In the genomic region with DNA sequence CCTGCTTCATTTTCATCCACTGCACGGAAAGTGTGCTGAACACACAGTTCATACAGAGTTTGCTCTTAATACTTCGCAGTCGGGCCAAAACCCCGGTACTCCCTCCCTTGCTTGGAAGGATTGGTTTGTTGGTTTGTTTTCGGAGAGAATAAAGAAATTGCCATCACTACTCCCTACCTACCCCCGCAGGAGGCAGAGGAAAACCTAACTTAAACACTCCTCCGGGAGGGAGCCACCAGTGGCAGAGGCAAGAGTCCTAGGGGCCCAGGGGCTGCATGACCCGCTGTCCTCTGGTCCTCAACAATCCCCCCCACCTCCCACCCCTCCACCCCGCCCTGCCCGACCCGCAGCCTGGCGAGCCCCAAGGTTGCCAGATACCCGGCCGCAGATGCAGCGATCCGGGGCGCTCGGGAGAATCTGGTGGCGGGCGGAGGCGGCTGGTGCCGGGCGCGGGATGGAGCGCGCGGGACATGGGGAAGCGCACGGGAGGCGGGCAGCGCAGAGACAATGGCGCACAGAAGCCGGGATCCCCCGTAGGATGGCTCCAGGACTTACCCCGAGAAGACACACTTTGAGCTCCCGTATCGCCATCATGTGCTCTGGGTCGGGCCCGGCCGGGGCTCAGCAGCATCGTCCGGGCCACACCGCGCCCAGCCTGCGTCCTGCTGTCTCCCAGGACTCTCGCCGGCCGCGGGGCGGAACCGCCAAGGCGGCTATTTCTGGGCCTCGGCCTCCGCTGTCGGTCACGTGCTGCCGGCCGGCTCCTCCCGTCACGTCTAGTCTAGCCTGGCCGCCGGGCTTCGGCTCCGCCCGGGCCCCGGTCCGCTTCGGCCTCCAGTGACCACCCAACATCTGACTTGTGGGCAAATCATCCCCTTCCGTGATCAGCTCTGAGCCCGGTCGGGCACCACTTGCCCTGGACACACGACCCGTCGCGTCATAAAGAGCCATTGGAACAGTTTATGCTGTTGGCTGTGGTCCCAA, we compare ENCODE assay signal across 8 mouse cellular contexts. TPM values are rescaled to one million over a fixed set of nuclear protein-coding genes. Genes with fewer than 3 reads are reported as not detected.
DNase-seq lines count a peak whose midpoint lies in the region; ATAC-seq and TF ChIP-seq lines count a peak whose summit lies in the region.

A gene (minus strand): TSS at position 802 of the 984 bp plus-strand sequence.

- H3K36me3 ChIP-seq in ES-E14 (ENCODE audit: control insufficient read depth, insufficient read depth, low read length, poor library complexity, severe bottlenecking) = no peaks in the 10 kb centered on the region
- H3K36me3 ChIP-seq in forebrain, embryonic 16.5 days (ENCODE audit: control insufficient read depth, insufficient read depth) = no peaks in the 10 kb centered on the region
- no peaks in the 10 kb centered on the region for H3K36me3 ChIP-seq in liver, embryonic 15.5 days (replicated peaks)
- H3K36me3 ChIP-seq in neural tube, embryonic 11.5 days (ENCODE audit: control insufficient read depth, insufficient read depth, low read length) = no peaks in the 10 kb centered on the region
- H3K36me3 ChIP-seq in stomach, embryonic 16.5 days (ENCODE audit: control insufficient read depth, insufficient read depth, low read length) = no peaks in the 10 kb centered on the region

- ATAC-seq in forebrain, embryonic 16.5 days = peak; percentile 81
- peak; percentile 46 for ATAC-seq in liver, embryonic 15.5 days (ENCODE audit: insufficient read depth)
- ATAC-seq in neural tube, embryonic 11.5 days (ENCODE audit: insufficient read depth, low FRiP score, low TSS enrichment) = peak; percentile 79
- ATAC-seq in stomach, embryonic 16.5 days (ENCODE audit: insufficient read depth, low FRiP score) = peak; percentile 89

- no peak for DNase-seq in ES-E14 (ENCODE audit: low read depth, low spot score)
- DNase-seq in cerebellum, adult 18-20 months = peak; percentile 81 to 84
- peak; percentile 92 to 93 for DNase-seq in heart, postnatal 10 days
- DNase-seq in kidney, postnatal 36 days = peak; percentile 88 to 93
- peak; percentile 84 for DNase-seq in neural tube, embryonic 11.5 days (ENCODE audit: low spot score)

- intact Hi-C loops in heart, postnatal 10 days (cut with DNase I) = loop anchor here (2.0 kb wide), 1 partner anchor 59 kb away; no protein-coding TSS in a partner anchor

- no peaks in the 10 kb centered on the region for H3K9me3 ChIP-seq in ES-E14 (ENCODE audit: control insufficient read depth, insufficient read depth, low read depth, low read length)
- H3K9me3 ChIP-seq in forebrain, embryonic 16.5 days (ENCODE audit: control insufficient read depth, low read length) = no peaks in the 10 kb centered on the region
- no peaks in the 10 kb centered on the region for H3K9me3 ChIP-seq in liver, embryonic 15.5 days (replicated peaks)
- no peaks in the 10 kb centered on the region for H3K9me3 ChIP-seq in neural tube, embryonic 11.5 days (ENCODE audit: control insufficient read depth, low read length)
- no peaks in the 10 kb centered on the region for H3K9me3 ChIP-seq in stomach, embryonic 16.5 days (replicated peaks; ENCODE audit: control insufficient read depth, low read length)

- peak within 1 kb of the TSS; percentile 85 for H3K4me2 ChIP-seq in forebrain, embryonic 16.5 days (ENCODE audit: low read length)
- H3K4me2 ChIP-seq in liver, embryonic 15.5 days = peak within 1 kb of the TSS; percentile 73
- peak within 1 kb of the TSS; percentile 87 for H3K4me2 ChIP-seq in neural tube, embryonic 11.5 days (ENCODE audit: low read depth)
- peak within 1 kb of the TSS; percentile 95 for H3K4me2 ChIP-seq in stomach, embryonic 16.5 days (ENCODE audit: low read depth, low read length)

- H3K4me1 ChIP-seq in ES-E14 (ENCODE audit: control insufficient read depth in 2 of 2, insufficient read depth in 2 of 2, low read length in 2 of 2, poor library complexity in 1 of 2) = peaks cover 2 to 17% of the 10 kb centered on the region in 2 experiments; a peak in 3 of 4 replicates
- H3K4me1 ChIP-seq in forebrain, embryonic 16.5 days (replicated peaks; ENCODE audit: control insufficient read depth, insufficient read depth, low read length) = peaks cover 36% of the 10 kb centered on the region
- H3K4me1 ChIP-seq in liver, embryonic 15.5 days (replicated peaks) = peaks cover 35% of the 10 kb centered on the region
- H3K4me1 ChIP-seq in neural tube, embryonic 11.5 days (ENCODE audit: control insufficient read depth, insufficient read depth, low read length) = peaks cover 16% of the 10 kb centered on the region
- peaks cover 26% of the 10 kb centered on the region for H3K4me1 ChIP-seq in stomach, embryonic 16.5 days (ENCODE audit: control insufficient read depth, insufficient read depth, low read length)

- no peak within 1 kb of the TSS for H3K27ac ChIP-seq in ES-E14 (ENCODE audit: insufficient read depth, low read depth, low read length, poor library complexity, severe bottlenecking)
- H3K27ac ChIP-seq in forebrain, embryonic 16.5 days (ENCODE audit: low read length) = peak within 1 kb of the TSS; percentile 2; the same call in 1 of the 2 replicates
- H3K27ac ChIP-seq in liver, embryonic 15.5 days (replicated peaks) = no peak within 1 kb of the TSS
- H3K27ac ChIP-seq in neural tube, embryonic 11.5 days (ENCODE audit: low read depth, low read length) = peak within 1 kb of the TSS; percentile 53
- peak within 1 kb of the TSS; percentile 31; the same call in 1 of the 2 replicates for H3K27ac ChIP-seq in stomach, embryonic 16.5 days (ENCODE audit: low read length)

- no peaks in the 10 kb centered on the region for H3K27me3 ChIP-seq in forebrain, embryonic 16.5 days (replicated peaks; ENCODE audit: control insufficient read depth, insufficient read depth, low read length)
- peaks cover 60% of the 10 kb centered on the region for H3K27me3 ChIP-seq in liver, embryonic 15.5 days
- H3K27me3 ChIP-seq in neural tube, embryonic 11.5 days (ENCODE audit: control insufficient read depth, insufficient read depth, low read length) = no peaks in the 10 kb centered on the region
- H3K27me3 ChIP-seq in stomach, embryonic 16.5 days (ENCODE audit: control insufficient read depth, insufficient read depth, low read length) = no peaks in the 10 kb centered on the region

- H3K4me3 ChIP-seq in ES-E14 (ENCODE audit: insufficient read depth in 1 of 2, low read depth in 1 of 2, low read length in 2 of 2, poor library complexity in 1 of 2, severe bottlenecking in 1 of 2) = peak within 1 kb of the TSS; percentile 84 to 85
- peak within 1 kb of the TSS; percentile 65 for H3K4me3 ChIP-seq in forebrain, embryonic 16.5 days (replicated peaks; ENCODE audit: low read length)
- peak within 1 kb of the TSS; percentile 57 for H3K4me3 ChIP-seq in liver, embryonic 15.5 days (replicated peaks)
- H3K4me3 ChIP-seq in neural tube, embryonic 11.5 days (ENCODE audit: low read depth, low read length) = peak within 1 kb of the TSS; percentile 64
- H3K4me3 ChIP-seq in stomach, embryonic 16.5 days (replicated peaks; ENCODE audit: low read length) = peak within 1 kb of the TSS; percentile 68

- under 1% methylated on average over 75 of the region's 75 CpGs for WGBS in forebrain, embryonic 16.5 days
- under 1% methylated on average over 69 of the region's 75 CpGs for WGBS in liver, embryonic 15.5 days (ENCODE audit: insufficient replicate concordance)
- under 1% methylated on average over 75 of the region's 75 CpGs for WGBS in neural tube, embryonic 11.5 days
- WGBS in stomach, embryonic 16.5 days = under 1% methylated on average over 75 of the region's 75 CpGs

- peak within 1 kb of the TSS; percentile 80 for H3K9ac ChIP-seq in ES-E14 (ENCODE audit: insufficient read depth, low read depth, low read length, poor library complexity, severe bottlenecking)
- peak within 1 kb of the TSS; percentile 83 for H3K9ac ChIP-seq in forebrain, embryonic 16.5 days (replicated peaks; ENCODE audit: low read depth, low read length)
- H3K9ac ChIP-seq in liver, embryonic 15.5 days = peak within 1 kb of the TSS; percentile 40; the same call in 1 of the 2 replicates
- peak within 1 kb of the TSS; percentile 83 for H3K9ac ChIP-seq in neural tube, embryonic 11.5 days (ENCODE audit: low read length)
- peak within 1 kb of the TSS; percentile 81 for H3K9ac ChIP-seq in stomach, embryonic 16.5 days (ENCODE audit: low read length)

- in situ Hi-C loops in ES-E14 (cut with MboI; ENCODE audit: low sequenced_read_pairs in 2 of 2, unreplicated experiment in 2 of 2) = no loop called here

TF ChIP-seq in ES-E14, 5 proteins besides CTCF, POLR2A, EP300 and RAD21:
- TF ChIP-seq ZNF384 (IDR thresholded peaks at IDR 0.05; ENCODE audit: low read depth, low read length) = no peak
- TF ChIP-seq CHD2 (IDR thresholded peaks at IDR 0.05; ENCODE audit: low read depth, low read length) = no peak
- TF ChIP-seq HCFC1 (IDR thresholded peaks at IDR 0.05; ENCODE audit: borderline replicate concordance, insufficient read depth, low read length) = 0 out of 2 replicates have a peak, but pooled peaks have one; percentile 38

RNA-seq across cellular contexts. Expression of the gene that starts here (rescaled TPM):
- 16.4 and 22.8 TPM in 2 replicates for total RNA-seq in ES-E14 (2012; rRNA removed)
- 73.5 and 83.6 TPM in 2 replicates for polyA plus RNA-seq in forebrain, embryonic 16.5 days (2015; fragmentation: Nextera tagmentation; extraction: Ambion mirVana)
- 10 to 100 TPM; 42.9 to 46.5 TPM for total RNA-seq in heart, postnatal 10 days (2021)
- 6.1 and 6.3 TPM in 2 replicates for polyA plus RNA-seq in liver, embryonic 15.5 days (2015; fragmentation: Nextera tagmentation; extraction: Ambion mirVana)
- polyA plus RNA-seq in neural tube, embryonic 11.5 days (2014; fragmentation: Nextera tagmentation; extraction: Ambion mirVana) = 79.6 and 84.7 TPM in 2 replicates
- polyA plus RNA-seq in stomach, embryonic 16.5 days (2015; fragmentation: Nextera tagmentation; extraction: Ambion mirVana) = 34.6 and 35.3 TPM in 2 replicates

Comparison
In these comparisons a context has a peak if more than half of its experiments do, and no peak if none do; other contexts are left out.
1. H3K27ac ChIP-seq: peak in forebrain, embryonic 16.5 days (single experiment), neural tube, embryonic 11.5 days (single experiment) and stomach, embryonic 16.5 days (single experiment); none in ES-E14 (single experiment) and liver, embryonic 15.5 days (single experiment).
2. Peak in every context shown above with its lines, with median percentiles within 50 percentile points of each other: H3K4me3 ChIP-seq, H3K9ac ChIP-seq, ATAC-seq and H3K4me2 ChIP-seq.